Mouse (Mus musculus) spleen, adult 2 months (tissue): Measurements from ENCODE around the gene Pifo. TPM values are rescaled to one million over a fixed set of nuclear protein-coding genes. Genes with fewer than 3 reads are reported as not detected.
"Not testable (repeated sequence)": the region's sequence is repeated elsewhere in the genome, so short reads cannot be mapped to it uniquely, and the experiment has no call there.

Source experiments
- DNase-seq, 2 experiments: peaks; one replicate each; pipeline versions ENCODE4 v3.0.0 to v3.0.0-alpha.2; 2012 to 2021; ENCODE audit warnings: low spot score in 2 of 2, low read depth in 1 of 2
- H3K27ac ChIP-seq: fragments of 200-500 bp; 2 replicates; pipeline ENCODE4 v1.5.1; 2012; ENCODE audit warnings: low read length, inconsistent platforms; ENCODE audit not compliant: insufficient read depth
- H3K27me3 ChIP-seq: fragments of 200-500 bp; 2 replicates; pipeline ENCODE4 v1.6.1; 2012; ENCODE audit warnings: mild to moderate bottlenecking, moderate library complexity, low read length, inconsistent platforms; ENCODE audit not compliant: control insufficient read depth, insufficient read depth
- H3K36me3 ChIP-seq: fragments of 200-500 bp; 2 replicates; pipeline ENCODE4 v1.6.1; 2012; ENCODE audit warnings: mild to moderate bottlenecking, low read length, inconsistent platforms; ENCODE audit not compliant: control insufficient read depth, insufficient read depth
- H3K4me1 ChIP-seq: fragments of 200-500 bp; 2 replicates; pipeline ENCODE4 v1.6.1; 2011; ENCODE audit warnings: inconsistent platforms; ENCODE audit not compliant: control insufficient read depth, insufficient read depth, insufficient read length
- H3K4me3 ChIP-seq: fragments of 200-500 bp; 2 replicates; pipeline ENCODE4 v1.5.1; 2011; ENCODE audit warnings: mild to moderate bottlenecking, inconsistent platforms; ENCODE audit not compliant: insufficient read depth, insufficient read length; ENCODE audit errors: extremely low read depth
- CTCF ChIP-seq: fragments of 200-500 bp; IDR thresholded peaks from 2 replicates; pipeline ENCODE4 v1.5.1; 2011; ENCODE audit warnings: mild to moderate bottlenecking, inconsistent platforms; ENCODE audit not compliant: insufficient read depth, insufficient read length, insufficient replicate concordance; ENCODE audit errors: extremely low read depth
- POLR2A ChIP-seq: fragments of 200-500 bp; IDR thresholded peaks from 2 replicates; pipeline ENCODE4 v1.6.1; 2011; ENCODE audit warnings: low read depth, low read length, inconsistent platforms
- WGBS: fragments of 180-500 bp; shearing (Covaris S2); methylation state at CpG from one replicate; pipeline ENCODE4 v1.1.7; 2018; 5-methylcytosine and 5-hydroxymethylcytosine counted together
- polyA plus RNA-seq: library from polyadenylated mRNA; depleted of rRNA; stranded (reverse); fragments of >200 nt; gene quantifications from 2 replicates; pipeline ENCODE4 v1.2.3, GENCODE M21; 2012; rRNA removed

Pifo gene
- 0.11 and 0.37 TPM in 2 replicates for polyA plus RNA-seq

GRCm38 (mm10) chr3:106014546-106014945 lies at the start of gene Pifo:
Gene Pifo, minus strand, starts transcription at chr3:106014646.
- Histone ChIP-seq H3K4me3 (no peak within 1 kb of the TSS), H3K27ac (no peak within 1 kb of the TSS), H3K36me3 (no peaks in the 10 kb centered on the region; the same call in 1 of the 2 replicates), H3K4me1 (no peaks in the 10 kb centered on the region), H3K27me3 (no peaks in the 10 kb centered on the region)
- no peak for DNase-seq
- WGBS = 81% methylated on average over 2 of the region's 2 CpGs
- TF ChIP-seq POLR2A (no peak), CTCF (no peak)

- no peak for DNase-seq
- H3K4me3 ChIP-seq = no peak overlapping the region
- WGBS = 82% methylated on average over 3 of the region's 3 CpGs
- H3K27ac ChIP-seq = no peak overlapping the region
- H3K36me3 ChIP-seq = no peaks in the 10 kb centered on the region
- no peaks in the 10 kb centered on the region for H3K27me3 ChIP-seq
- no peaks in the 10 kb centered on the region for H3K4me1 ChIP-seq
- TF ChIP-seq POLR2A (no peak), CTCF (no peak)
Observed at GRCm38 (mm10) chr3:106057966-106058365, 43.5 kb upstream of the Pifo start.

GRCm38 (mm10) chr3:106051896-106052295 lies 37.5 kb upstream of the Pifo start:
- TF ChIP-seq POLR2A (no peak), CTCF (no peak)
- 87% methylated on average over 18 of the region's 18 CpGs for WGBS
- Histone ChIP-seq H3K27me3 (no peaks in the 10 kb centered on the region), H3K36me3 (no peaks in the 10 kb centered on the region), H3K4me1 (no peaks in the 10 kb centered on the region), H3K27ac (no peak overlapping the region), H3K4me3 (no peak overlapping the region)
- DNase-seq = no peak

GRCm38 (mm10) chr3:106040306-106040705 lies 25.9 kb upstream of the Pifo start:
- TF ChIP-seq CTCF (no peak), POLR2A (no peak)
- H3K27me3 ChIP-seq = no peaks in the 10 kb centered on the region

GRCm38 (mm10) chr3:106032781-106033180 lies 18.3 kb upstream of the Pifo start, which contains the start of gene Chil5:
Gene Chil5, minus strand, starts transcription at chr3:106032814.
- TF ChIP-seq POLR2A (no peak), CTCF (no peak)
- peak in 1 of 2 experiments; percentile 32 for DNase-seq
- no peak within 1 kb of the TSS for H3K4me3 ChIP-seq
- H3K36me3 ChIP-seq = no peaks in the 10 kb centered on the region
- H3K27ac ChIP-seq = no peak within 1 kb of the TSS; the same call in 1 of the 2 replicates
- 29% methylated on average over 1 of the region's 1 CpGs for WGBS
- H3K27me3 ChIP-seq = no peaks in the 10 kb centered on the region
- H3K4me1 ChIP-seq = no peaks in the 10 kb centered on the region

More at GRCm38 (mm10) chr3:106040306-106040705, 25.9 kb upstream of the Pifo start:
- Histone ChIP-seq H3K36me3 (no peaks in the 10 kb centered on the region), H3K27ac (no peak overlapping the region), H3K4me3 (no peak overlapping the region), H3K4me1 (no peaks in the 10 kb centered on the region)
- WGBS = 78% methylated on average over 2 of the region's 2 CpGs
- no peak for DNase-seq

- Histone ChIP-seq H3K36me3 (no peaks in the 10 kb centered on the region), H3K4me1 (no peaks in the 10 kb centered on the region), H3K4me3 (no peak overlapping the region), H3K27ac (no peak overlapping the region), H3K27me3 (no peaks in the 10 kb centered on the region)
- WGBS = 90% methylated on average over 2 of the region's 2 CpGs
- DNase-seq = no peak
- TF ChIP-seq POLR2A = no peak
- TF ChIP-seq CTCF = no peak
Observed at GRCm38 (mm10) chr3:106024135-106024534, 9.7 kb upstream of the Pifo start.

GRCm38 (mm10) chr3:106021840-106022239 lies 7.4 kb upstream of the Pifo start:
- Histone ChIP-seq H3K27me3 (no peaks in the 10 kb centered on the region), H3K4me1 (no peaks in the 10 kb centered on the region), H3K27ac (no peak overlapping the region), H3K4me3 (no peak overlapping the region), H3K36me3 (no peaks in the 10 kb centered on the region; the same call in 1 of the 2 replicates)
- TF ChIP-seq POLR2A = no peak
- no peak for TF ChIP-seq CTCF
- DNase-seq = no peak

GRCm38 (mm10) chr3:106003360-106003759 lies 11.1 kb downstream of the Pifo start:
- not testable (repeated sequence) for H3K27me3 ChIP-seq, H3K36me3 ChIP-seq, H3K4me3 ChIP-seq, H3K4me1 ChIP-seq, DNase-seq
- WGBS = 63% methylated on average over 10 of the region's 10 CpGs
- H3K27ac ChIP-seq = peak overlapping the region; percentile 68
